Mouse (Mus musculus): ENCODE results near the gene Ccser1. TPM values are rescaled to one million over a fixed set of nuclear protein-coding genes. Genes with fewer than 3 reads are reported as not detected.

Gene Ccser1
- polyA plus RNA-seq, 1 experiment = 5.3 TPM

DNA sequence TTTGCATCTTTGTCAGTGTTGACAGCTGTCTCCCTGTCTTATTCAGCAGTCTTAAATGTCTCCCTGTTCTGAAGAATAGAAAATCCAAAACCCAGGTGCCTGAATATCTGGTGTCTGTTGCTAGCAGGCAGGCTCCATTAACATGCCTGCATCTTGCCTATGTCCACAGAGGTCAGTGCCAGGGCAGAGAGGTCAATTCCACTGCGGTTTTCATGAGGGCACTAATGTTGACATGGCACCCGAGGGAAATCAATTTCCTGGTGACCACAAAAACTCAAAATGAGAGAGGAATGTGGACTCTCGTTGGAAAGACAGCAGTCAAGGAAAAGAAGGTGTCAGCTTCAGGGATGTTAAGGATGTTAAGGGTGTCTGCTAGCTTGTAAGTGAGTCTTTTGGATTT is 983.7 kb downstream of the Ccser1 start:
- TF ChIP-seq CTCF (IDR thresholded peaks at IDR 0.05; ENCODE audit: borderline replicate concordance, insufficient read depth, low read length) (no peak), POLR2A (IDR thresholded peaks at IDR 0.05; ENCODE audit: low read depth, low read length) (no peak)
- no peak overlapping the region for H3K4me3 ChIP-seq (ENCODE audit: insufficient read depth, low read length)
- no peaks in the 10 kb centered on the region for H3K4me1 ChIP-seq (ENCODE audit: control insufficient read depth, insufficient read depth, low read length)
- no peak overlapping the region for H3K27ac ChIP-seq (ENCODE audit: insufficient read depth, low read length)

DNA sequence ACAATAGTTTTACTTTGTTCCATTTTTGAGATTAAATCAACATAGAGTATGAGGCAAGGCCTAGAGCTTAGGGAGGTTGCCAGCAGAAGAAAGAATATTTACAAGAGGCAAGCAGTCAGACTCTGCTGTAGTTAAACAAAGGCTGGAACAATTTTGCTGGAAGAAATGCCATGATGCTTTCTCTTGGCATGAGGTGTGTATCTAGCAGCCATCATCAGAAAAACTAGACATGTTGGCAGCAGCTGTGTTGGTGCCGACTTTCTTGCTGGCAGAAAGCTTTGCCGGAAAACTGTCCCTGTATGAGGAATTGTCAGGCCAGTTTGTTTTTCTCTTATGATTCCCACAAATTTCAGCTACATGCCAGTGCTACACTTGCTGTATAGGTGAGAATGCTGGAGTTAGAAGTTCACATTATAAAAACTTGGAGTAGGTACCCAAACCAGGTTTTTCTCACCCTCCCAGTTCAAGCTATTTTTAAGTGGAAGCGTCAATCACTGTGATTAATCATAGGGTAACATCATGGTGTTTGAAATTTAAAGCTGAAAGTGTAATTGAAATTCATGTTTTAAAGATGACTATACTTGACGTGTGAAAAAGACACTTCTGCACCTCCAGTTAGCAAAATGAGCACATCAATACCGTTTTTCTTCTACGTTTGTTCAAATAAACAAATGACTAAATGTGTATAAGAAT is 1016.5 kb downstream of the Ccser1 start:
- TF ChIP-seq POLR2A (IDR thresholded peaks at IDR 0.05; ENCODE audit: low read depth, low read length) (no peak), CTCF (IDR thresholded peaks at IDR 0.05; ENCODE audit: borderline replicate concordance, insufficient read depth, low read length) (no peak)
- no peak overlapping the region for H3K4me3 ChIP-seq (ENCODE audit: insufficient read depth, low read length)
- no peaks in the 10 kb centered on the region for H3K4me1 ChIP-seq (ENCODE audit: control insufficient read depth, insufficient read depth, low read length)
- H3K27ac ChIP-seq (ENCODE audit: insufficient read depth, low read length) = no peak overlapping the region

DNA sequence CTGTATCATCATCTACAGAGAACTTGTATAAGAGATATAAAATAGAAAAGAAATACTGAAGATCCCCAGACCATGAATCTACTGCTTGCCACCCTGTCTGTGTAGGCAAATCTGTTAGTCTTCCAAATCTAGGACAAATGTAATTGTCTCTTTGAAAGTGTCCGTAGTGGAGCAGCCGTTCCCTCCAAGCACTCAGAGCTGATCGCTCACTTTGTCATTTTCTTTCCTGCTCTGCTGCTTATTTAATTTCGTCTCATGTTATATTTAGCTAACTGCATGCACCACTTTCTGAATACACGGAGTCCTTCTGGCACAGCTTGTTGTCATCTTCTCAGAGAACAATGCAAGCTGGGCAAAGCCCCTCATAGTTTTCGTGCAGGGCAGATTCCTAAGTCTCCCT is 1018.6 kb downstream of the Ccser1 start:
- Histone ChIP-seq H3K4me1 (ENCODE audit: control insufficient read depth, insufficient read depth, low read length) (no peaks in the 10 kb centered on the region), H3K27ac (ENCODE audit: insufficient read depth, low read length) (no peak overlapping the region), H3K4me3 (ENCODE audit: insufficient read depth, low read length) (no peak overlapping the region)
- TF ChIP-seq CTCF (IDR thresholded peaks at IDR 0.05; ENCODE audit: borderline replicate concordance, insufficient read depth, low read length) (no peak), POLR2A (IDR thresholded peaks at IDR 0.05; ENCODE audit: low read depth, low read length) (no peak)

DNA sequence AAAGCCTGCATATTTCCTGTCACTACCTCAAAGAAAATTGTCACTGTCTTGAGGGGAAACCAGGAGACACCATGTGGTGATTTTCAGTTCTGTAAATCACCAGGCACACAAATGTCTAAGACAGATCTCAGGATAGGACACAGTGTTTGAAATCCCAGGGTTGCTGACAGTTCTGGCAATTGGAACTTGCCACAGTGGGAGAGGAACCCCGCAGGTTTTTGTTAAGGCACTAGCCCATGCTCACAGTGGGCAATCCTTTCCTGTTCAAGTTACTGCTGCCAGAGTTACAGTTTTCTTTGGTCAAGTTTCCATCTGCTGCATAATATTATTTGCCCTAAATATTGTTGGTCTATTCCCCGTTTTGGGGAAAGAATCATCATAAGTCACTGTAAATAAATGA is 1024.9 kb downstream of the Ccser1 start:
- no peaks in the 10 kb centered on the region for H3K4me1 ChIP-seq (ENCODE audit: control insufficient read depth, insufficient read depth, low read length)
- no peak for TF ChIP-seq CTCF (IDR thresholded peaks at IDR 0.05; ENCODE audit: borderline replicate concordance, insufficient read depth, low read length)
- TF ChIP-seq POLR2A (IDR thresholded peaks at IDR 0.05; ENCODE audit: low read depth, low read length) = no peak
- no peak overlapping the region for H3K27ac ChIP-seq (ENCODE audit: insufficient read depth, low read length)
- H3K4me3 ChIP-seq (ENCODE audit: insufficient read depth, low read length) = no peak overlapping the region

DNA sequence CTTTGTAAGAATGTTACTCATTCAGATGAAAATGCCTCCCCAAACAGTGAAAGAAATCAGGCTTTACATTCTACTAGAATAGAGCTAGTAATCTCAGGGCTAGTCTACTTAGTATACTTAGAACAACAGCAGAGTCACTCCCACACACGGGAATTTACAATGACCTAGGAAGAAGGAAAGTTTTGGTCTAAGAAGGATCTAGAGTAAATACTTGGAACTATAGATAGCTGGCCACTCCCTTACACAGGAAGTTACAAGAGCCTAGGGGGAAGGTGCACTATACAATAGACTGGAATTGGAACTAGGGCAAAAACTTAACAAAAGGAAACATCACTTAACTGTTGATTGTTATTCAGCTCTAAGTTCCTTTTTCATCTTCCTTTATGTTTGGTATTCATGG is 1041.7 kb downstream of the Ccser1 start:
- Histone ChIP-seq H3K4me3 (ENCODE audit: insufficient read depth, low read length) (no peak overlapping the region), H3K4me1 (ENCODE audit: control insufficient read depth, insufficient read depth, low read length) (no peaks in the 10 kb centered on the region), H3K27ac (ENCODE audit: insufficient read depth, low read length) (no peak overlapping the region)
- TF ChIP-seq POLR2A (IDR thresholded peaks at IDR 0.05; ENCODE audit: low read depth, low read length) (no peak), CTCF (IDR thresholded peaks at IDR 0.05; ENCODE audit: borderline replicate concordance, insufficient read depth, low read length) (no peak)

DNA sequence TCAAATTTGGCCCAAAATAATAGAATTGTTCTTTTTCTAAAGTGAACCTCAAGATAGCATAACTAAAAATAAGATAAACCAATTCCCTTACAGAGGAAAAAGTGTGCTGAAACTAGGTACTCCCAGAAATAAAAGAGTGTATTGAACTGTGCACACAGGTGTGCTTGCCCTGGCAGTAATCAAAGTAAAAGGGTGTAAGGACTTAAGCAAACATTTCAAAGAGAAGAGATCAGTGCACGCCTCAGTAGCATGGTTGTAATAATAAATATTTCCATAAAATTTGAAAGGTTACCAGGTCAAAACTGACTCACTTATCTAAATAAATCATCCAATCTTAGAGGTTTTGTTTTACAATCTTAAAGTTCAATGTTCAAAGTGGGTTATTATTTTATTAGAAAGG is 1083.8 kb downstream of the Ccser1 start:
- Histone ChIP-seq H3K4me3 (ENCODE audit: insufficient read depth, low read length) (no peak overlapping the region), H3K4me1 (ENCODE audit: control insufficient read depth, insufficient read depth, low read length) (no peaks in the 10 kb centered on the region)
- TF ChIP-seq POLR2A (IDR thresholded peaks at IDR 0.05; ENCODE audit: low read depth, low read length) = no peak
- no peak for TF ChIP-seq CTCF (IDR thresholded peaks at IDR 0.05; ENCODE audit: borderline replicate concordance, insufficient read depth, low read length)

DNA sequence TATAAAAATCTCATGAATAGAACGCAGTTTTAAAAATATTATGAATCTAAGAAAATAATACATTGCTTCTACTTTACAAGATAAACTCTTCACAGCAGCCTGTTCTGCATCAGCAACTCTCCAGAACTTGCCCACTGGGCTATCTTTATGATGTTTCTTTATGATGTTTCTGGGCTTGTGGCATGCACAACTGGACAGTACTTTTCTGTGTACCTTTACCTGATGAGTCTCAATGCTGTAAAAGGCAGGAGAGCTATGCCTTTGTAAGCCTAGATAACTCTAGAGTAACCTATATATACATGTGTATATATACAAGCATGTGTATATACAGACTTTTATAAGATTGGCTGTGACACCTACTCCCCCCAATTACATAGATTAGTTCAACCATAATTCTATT is 1084.4 kb downstream of the Ccser1 start:
- TF ChIP-seq CTCF (IDR thresholded peaks at IDR 0.05; ENCODE audit: borderline replicate concordance, insufficient read depth, low read length) (no peak), POLR2A (IDR thresholded peaks at IDR 0.05; ENCODE audit: low read depth, low read length) (no peak)
- H3K4me3 ChIP-seq (ENCODE audit: insufficient read depth, low read length) = no peak overlapping the region

More for the DNA sequence above, 1083.8 kb downstream of the Ccser1 start:
- H3K27ac ChIP-seq (ENCODE audit: insufficient read depth, low read length) = no peak overlapping the region

DNA sequence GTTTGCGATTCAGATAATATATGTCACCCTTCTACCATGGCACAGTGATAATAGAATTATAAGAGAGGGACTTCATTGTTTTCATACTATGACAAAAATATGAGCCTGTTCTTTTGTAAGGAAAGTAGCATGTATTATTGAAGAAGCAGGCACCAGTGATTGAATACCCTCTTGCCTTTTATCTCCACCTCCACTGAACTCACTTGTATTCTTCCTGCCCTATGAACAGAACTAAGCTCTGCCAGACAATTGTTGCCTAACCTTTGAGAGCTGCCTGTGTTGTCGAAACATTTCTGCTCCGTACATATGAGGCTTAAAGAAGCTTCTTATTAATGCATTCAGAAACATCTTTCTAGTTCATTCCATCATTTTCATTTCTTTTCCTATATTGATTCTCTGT is 1101.1 kb downstream of the Ccser1 start:
- no peak overlapping the region for H3K27ac ChIP-seq (ENCODE audit: insufficient read depth, low read length)
- H3K4me1 ChIP-seq (ENCODE audit: control insufficient read depth, insufficient read depth, low read length) = no peaks in the 10 kb centered on the region
- no peak for TF ChIP-seq CTCF (IDR thresholded peaks at IDR 0.05; ENCODE audit: borderline replicate concordance, insufficient read depth, low read length)
- TF ChIP-seq POLR2A (IDR thresholded peaks at IDR 0.05; ENCODE audit: low read depth, low read length) = no peak
- no peak overlapping the region for H3K4me3 ChIP-seq (ENCODE audit: insufficient read depth, low read length)

More for the DNA sequence above, 1084.4 kb downstream of the Ccser1 start:
- H3K4me1 ChIP-seq (ENCODE audit: control insufficient read depth, insufficient read depth, low read length) = no peaks in the 10 kb centered on the region
- no peak overlapping the region for H3K27ac ChIP-seq (ENCODE audit: insufficient read depth, low read length)

DNA sequence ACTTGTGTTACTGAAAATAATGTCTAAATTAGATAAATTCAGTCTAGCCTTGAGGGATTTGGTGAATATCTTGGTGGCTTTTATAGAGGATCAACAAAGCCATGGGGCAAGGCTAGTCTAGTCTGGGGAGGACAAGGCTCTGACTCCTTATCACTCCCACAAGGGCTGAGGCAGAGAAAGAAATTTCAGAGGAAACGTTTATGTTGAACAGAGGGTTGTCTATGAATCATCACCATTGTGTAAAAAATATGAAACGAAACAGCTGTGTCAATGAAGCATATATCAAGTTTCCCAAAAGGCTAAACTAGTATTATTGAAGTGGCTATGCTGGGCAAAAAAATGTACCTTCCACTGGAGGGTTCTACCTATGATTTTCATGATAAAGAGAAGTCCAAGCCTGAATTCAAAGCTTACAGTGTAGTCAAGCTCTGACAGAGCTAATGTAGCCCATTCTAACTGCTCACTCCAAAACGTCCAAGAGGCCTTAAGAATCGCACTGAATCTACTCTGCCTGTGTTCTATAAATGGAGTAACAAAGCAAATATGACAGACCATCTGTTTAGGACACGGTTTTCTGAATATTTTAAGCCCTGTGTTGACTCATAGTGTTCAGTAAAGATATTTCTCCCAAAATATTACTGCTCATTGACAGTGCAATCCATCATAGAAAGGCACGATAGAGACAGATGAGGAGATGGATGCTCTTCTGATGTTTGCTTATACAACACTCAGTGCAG is 1121.6 kb downstream of the Ccser1 start:
- TF ChIP-seq POLR2A (IDR thresholded peaks at IDR 0.05; ENCODE audit: low read depth, low read length) (no peak), CTCF (IDR thresholded peaks at IDR 0.05; ENCODE audit: borderline replicate concordance, insufficient read depth, low read length) (no peak)
- Histone ChIP-seq H3K27ac (ENCODE audit: insufficient read depth, low read length) (no peak overlapping the region), H3K4me3 (ENCODE audit: insufficient read depth, low read length) (no peak overlapping the region), H3K4me1 (ENCODE audit: control insufficient read depth, insufficient read depth, low read length) (no peaks in the 10 kb centered on the region)

DNA sequence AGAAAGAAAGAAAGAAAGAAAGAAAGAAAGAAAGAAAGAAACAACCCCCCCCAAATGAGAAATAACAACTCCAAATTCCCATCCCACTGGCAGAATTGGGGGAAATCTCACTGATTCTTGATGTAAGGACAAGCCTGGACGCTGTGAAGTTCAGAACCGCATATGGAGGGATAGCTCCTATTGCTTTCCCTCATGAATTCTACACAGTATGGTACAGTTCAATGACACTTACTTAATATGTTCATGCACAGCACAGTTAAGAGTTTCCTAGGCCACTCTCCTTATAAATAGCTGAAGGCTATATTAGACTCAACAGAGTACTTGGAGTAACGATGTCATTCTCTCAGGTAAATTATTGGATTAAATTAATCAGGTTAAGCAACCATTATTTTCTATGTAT is 1138.5 kb downstream of the Ccser1 start:
- TF ChIP-seq CTCF (IDR thresholded peaks at IDR 0.05; ENCODE audit: borderline replicate concordance, insufficient read depth, low read length) (no peak), POLR2A (IDR thresholded peaks at IDR 0.05; ENCODE audit: low read depth, low read length) (no peak)
- H3K4me3 ChIP-seq (ENCODE audit: insufficient read depth, low read length) = no peak overlapping the region
- no peaks in the 10 kb centered on the region for H3K4me1 ChIP-seq (ENCODE audit: control insufficient read depth, insufficient read depth, low read length)
- H3K27ac ChIP-seq (ENCODE audit: insufficient read depth, low read length) = no peak overlapping the region

All from embryonic fibroblast, embryonic 13.5 days (primary cell).